Mouse (Mus musculus) urinary bladder, postnatal 0 days (tissue): ENCODE data around the gene Enpp1. TPM values are rescaled to one million over a fixed set of nuclear protein-coding genes. Genes with fewer than 3 reads are reported as not detected.

ENCODE experiments used
- polyA plus RNA-seq: library from polyadenylated mRNA; unstranded; fragments of >200 nt; fragmentation: Nextera tagmentation; extraction: Ambion mirVana; gene quantifications from 2 replicates; pipeline ENCODE4 v1.2.1, GENCODE M21; 2015

Enpp1 gene
- 11.4 and 12.6 TPM in 2 replicates for polyA plus RNA-seq

DNA sequence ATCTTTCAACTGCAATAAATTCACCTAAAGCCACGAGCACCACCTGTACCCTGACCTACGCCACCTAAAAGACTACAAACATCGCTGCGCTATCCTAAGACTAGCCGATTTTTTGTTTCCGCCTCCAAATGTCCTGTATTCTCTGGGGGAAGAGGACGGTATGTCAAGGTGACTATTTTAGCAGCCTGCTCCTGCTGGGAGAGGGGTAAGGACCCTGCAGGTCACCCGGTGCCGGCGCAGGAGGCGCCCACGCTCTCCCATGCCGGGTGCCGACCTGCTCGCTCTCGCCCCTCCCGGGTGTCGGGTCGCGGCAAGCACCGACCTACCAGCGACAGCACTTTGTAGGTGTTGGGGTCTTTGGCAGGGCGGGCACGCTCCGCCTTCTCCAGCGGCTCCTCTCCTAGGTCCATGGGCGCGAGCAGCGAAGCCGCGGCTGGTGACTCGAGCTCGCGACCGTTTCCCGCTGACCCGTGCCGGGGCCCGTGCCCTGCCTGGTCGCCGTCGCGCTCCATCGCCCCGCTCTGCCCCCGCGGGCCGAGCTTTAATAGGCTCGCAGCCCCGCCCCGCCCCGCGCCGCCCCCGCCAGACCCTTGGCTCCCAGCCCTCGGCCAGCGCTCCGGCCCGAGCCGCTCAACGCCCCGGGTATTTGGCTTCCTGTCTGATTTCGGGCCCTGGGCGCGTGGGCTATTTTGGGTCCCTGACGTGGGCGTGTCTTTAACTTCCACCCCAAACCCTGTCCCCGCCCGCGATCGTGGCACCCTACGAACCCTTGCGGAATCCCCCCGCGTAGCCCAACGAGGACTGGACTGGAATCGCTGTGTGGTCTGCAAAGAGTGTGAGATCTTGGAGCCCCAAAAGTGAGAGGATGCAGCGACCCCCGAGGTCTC is at the start of gene Enpp1:
TSS of gene Enpp1 (minus strand) at position 680 of the 887 bp plus-strand sequence.

GRCm38 (mm10) chr10:24595250-24596002 is 116.5 kb downstream of the Enpp1 start, which contains the start of gene Ccn2:
Gene Ccn2, plus strand, starts transcription at chr10:24595442.

Other genes with a start within 250 kb of the Enpp1 start
- 40.8 and 59.7 TPM in 2 replicates for gene Ccn2, start 116.7 kb downstream of the Enpp1 start, polyA plus RNA-seq
- 4.4 and 5.0 TPM in 2 replicates for gene Enpp3, start 130.7 kb upstream of the Enpp1 start, polyA plus RNA-seq
- 6.9 and 7.8 TPM in 2 replicates for gene Med23, start 157.8 kb upstream of the Enpp1 start, polyA plus RNA-seq
- gene Arg1, start 215.3 kb upstream of the Enpp1 start, polyA plus RNA-seq, result 27.5 and 428 TPM in 2 replicates